Mouse (Mus musculus) fibroblast of lung, adult 2 months (primary cell): ENCODE measurements around the gene Mmp27.

Experiments used
- DNase-seq: peaks from one replicate; pipeline ENCODE4 v3.0.0-alpha.2; 2011; ENCODE audit warnings: low read depth

Mmp27 gene

DNA sequence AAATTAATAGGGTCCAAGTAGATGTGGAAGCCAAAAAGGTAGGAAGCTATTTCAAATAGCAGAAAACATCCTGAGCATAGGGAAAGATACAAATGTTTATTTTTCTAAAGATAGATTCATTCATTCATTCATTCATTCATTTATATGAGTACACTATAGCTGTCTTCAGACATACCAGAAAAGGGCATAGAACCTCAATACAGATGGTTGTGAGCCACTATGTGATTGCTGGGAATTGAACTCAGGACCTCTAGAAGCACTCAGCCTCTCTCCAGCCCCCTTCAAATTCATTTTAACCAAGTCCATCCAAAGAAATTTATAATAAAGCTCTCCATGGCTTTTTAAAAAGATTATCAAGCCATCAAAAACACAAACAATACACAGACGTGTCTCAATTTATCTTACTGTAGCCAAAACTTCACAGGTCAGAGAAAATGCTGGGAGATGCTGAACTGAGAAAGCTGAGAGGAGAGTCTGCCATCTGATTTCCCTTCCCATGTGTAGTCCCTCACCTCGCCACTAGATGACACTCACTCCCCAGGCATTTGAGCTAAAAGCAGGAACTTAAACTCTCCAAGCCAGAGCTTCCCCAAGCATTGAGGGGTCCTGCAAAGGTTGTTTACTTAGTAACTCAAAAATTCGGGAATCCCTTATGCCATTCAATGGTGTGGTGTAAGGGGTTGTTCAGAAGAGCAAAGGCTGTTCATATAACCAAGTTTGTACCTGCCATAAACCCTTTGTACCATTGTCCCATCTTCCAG is 32.0 kb downstream of the Mmp27 start:
- DNase-seq: peak; percentile 24

DNA sequence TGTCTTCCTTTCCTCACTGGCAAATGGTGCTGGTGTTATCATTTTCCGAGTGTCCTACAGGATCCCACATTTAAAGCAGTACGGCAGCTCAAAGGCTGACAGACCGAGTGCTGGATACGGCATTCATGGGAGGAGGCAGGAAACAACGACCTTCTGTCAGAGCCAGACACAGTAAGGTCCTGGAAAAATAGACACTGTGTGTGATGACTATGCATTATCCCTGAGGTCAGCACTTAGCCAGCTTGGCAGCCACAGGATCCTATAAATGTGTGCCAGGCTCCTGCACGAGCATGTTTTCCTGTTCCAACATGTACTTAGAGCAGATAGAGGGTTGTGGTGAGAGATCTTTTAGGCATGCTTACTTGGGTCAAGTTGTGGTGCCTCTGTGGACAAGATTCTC is 32.8 kb downstream of the Mmp27 start:
- no peak for DNase-seq

DNA sequence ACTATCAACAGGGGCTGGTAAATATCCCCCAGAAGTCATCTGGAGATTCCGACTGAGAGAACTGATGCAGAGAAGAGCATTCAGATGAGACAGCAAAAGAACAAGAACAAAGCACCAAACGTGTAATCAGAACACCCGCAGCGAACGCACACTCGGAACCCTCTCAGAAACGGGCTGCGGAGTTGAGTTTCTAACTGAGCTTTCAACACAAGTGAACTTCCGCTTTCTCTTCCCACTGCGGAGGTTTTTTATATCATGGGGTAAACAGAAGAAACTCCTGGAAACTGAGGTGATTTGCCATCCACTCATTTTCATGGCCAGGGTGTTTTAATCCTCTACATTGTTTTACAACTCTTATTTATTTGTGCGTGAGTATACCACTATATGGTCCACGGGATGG is 34.4 kb downstream of the Mmp27 start:
- no peak for DNase-seq

DNA sequence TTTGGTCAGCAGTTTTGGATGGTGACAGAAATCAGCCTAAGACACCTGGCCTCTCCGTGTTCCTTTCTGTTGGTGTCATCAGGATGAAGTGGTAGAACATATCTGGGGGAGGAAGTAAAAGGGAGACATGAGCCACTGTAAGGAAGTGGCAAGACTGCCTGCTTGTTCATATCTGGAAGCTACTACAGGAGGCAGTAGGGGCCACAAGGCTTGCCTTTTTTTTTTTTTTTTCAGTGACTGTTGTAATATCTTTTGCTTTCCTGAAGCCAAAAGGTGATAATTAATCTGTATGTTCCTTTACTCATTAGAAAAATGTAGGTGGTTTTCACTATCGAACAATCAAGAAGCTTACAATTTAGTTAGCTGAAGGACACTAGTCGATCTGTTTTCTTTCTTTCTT is 51.4 kb downstream of the Mmp27 start:
- DNase-seq: no peak

DNA sequence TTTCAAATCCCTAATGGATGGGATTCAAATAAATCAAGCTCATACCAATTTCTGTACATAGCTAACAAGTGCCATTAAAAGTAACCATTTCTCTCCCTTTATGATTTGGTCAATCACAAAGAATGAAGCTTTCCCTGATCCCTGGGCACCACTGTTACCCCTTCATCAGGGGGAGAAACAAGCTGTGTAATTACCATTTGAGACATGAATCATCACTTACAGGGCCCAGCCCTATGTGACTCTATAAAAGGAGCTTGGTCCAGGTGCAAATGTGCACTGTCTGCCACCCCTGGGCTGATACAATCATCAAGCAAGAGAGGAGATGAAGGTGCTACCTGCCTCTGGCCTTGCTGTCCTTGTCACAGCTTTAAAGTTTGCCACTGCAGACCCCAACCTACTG is 56.7 kb downstream of the Mmp27 start, which contains the start of gene Mmp20:
Gene Mmp20, plus strand, starts transcription at position 301 of the 400 bp plus-strand sequence.
- no peak for DNase-seq
